Mouse (Mus musculus) kidney, postnatal 0 days (tissue): ENCODE measurements around the gene Pdik1l. TPM values are rescaled to one million over a fixed set of nuclear protein-coding genes. Genes with fewer than 3 reads are reported as not detected.
"Not testable (repeated sequence)": the region's sequence is repeated elsewhere in the genome, so short reads cannot be mapped to it uniquely, and the experiment has no call there.

Source experiments
- ATAC-seq: fragments of 200-750 bp; cut with Nextera tagmentation; replicated peaks from 2 replicates; pipeline ENCODE4 v1.8.0; 2017; ENCODE audit warnings: low read depth, moderate number of reproducible peaks, moderate TSS enrichment, moderate library complexity; ENCODE audit not compliant: low FRiP score
- DNase-seq: peaks from one replicate; pipeline ENCODE4 v3.0.0-alpha.2; 2016; ENCODE audit warnings: low spot score
- H3K27ac ChIP-seq: fragments of 300-500 bp; sonication (generic); 2 replicates; pipeline ENCODE4 v1.5.1; 2014; ENCODE audit warnings: mild to moderate bottlenecking
- H3K27me3 ChIP-seq: fragments of 300-500 bp; sonication (generic); 2 replicates; pipeline ENCODE4 v1.6.1; 2014; ENCODE audit warnings: low read length, mixed read lengths; ENCODE audit not compliant: insufficient read depth
- H3K36me3 ChIP-seq: fragments of 300-500 bp; sonication (generic); 2 replicates; pipeline ENCODE4 v1.6.1; 2014; ENCODE audit warnings: low read length, mixed read lengths; ENCODE audit not compliant: insufficient read depth
- H3K4me1 ChIP-seq: fragments of 300-500 bp; sonication (generic); replicated peaks from 2 replicates; pipeline ENCODE4 v1.6.1; 2014; ENCODE audit warnings: antibody characterized with exemption, low read length, mixed read lengths; ENCODE audit not compliant: insufficient read depth
- H3K4me2 ChIP-seq: fragments of 300-500 bp; sonication (generic); 2 replicates; pipeline ENCODE4 v1.6.1; 2014; ENCODE audit warnings: mild to moderate bottlenecking, low read length, moderate library complexity, mixed read lengths
- H3K4me3 ChIP-seq: fragments of 300-500 bp; sonication (generic); replicated peaks from 2 replicates; pipeline ENCODE4 v1.5.1; 2014; ENCODE audit warnings: low read depth, low read length
- H3K9ac ChIP-seq: fragments of 300-500 bp; sonication (generic); 2 replicates; pipeline ENCODE4 v1.6.1; 2014; ENCODE audit warnings: low read depth, low read length
- H3K9me3 ChIP-seq: fragments of 300-500 bp; sonication (generic); replicated peaks from 2 replicates; pipeline ENCODE4 v1.6.1; 2016; ENCODE audit warnings: low read length, inconsistent platforms, mixed read lengths
- CTCF ChIP-seq: IDR thresholded peaks from 2 replicates; pipeline ENCODE4 v1.5.1; 2016; ENCODE audit warnings: antibody characterized with exemption, low read depth, mild to moderate bottlenecking, moderate library complexity
- WGBS: fragments of 180-500 bp; shearing (Covaris S2); extraction: QIAGEN DNeasy Blood & Tissue Kit; methylation state at CpG from one replicate; pipeline ENCODE4 v1.1.7; 2014; 5-methylcytosine and 5-hydroxymethylcytosine counted together
- polyA plus RNA-seq: library from polyadenylated mRNA; unstranded; fragments of >200 nt; fragmentation: Nextera tagmentation; extraction: Ambion mirVana; gene quantifications from 2 replicates; pipeline ENCODE4 v1.2.1, GENCODE M21; 2015

The Pdik1l gene
- polyA plus RNA-seq, 1 experiment from 2014 or later = 12.5 TPM

DNA sequence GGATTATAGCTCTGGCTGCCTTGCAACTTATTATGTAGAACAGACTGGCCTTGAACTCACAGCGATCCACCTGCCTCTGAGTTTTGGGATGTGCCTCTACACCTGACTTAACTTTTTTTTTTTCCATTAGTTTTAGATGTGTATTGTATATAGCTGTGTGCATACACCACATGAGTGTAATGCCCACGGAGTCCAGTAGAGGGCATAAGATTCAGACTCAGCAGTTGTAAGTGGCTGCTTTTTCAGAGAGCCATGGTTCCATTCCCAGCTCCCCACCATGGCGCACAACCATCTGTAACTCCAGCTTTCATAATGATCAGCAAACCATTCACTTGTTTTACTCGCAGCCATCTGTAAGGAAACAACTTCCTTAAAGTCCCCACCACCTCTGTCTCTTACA lies 8.8 kb upstream of the Pdik1l start:
- Histone ChIP-seq H3K4me3 (no peak overlapping the region), H3K27me3 (no peaks in the 10 kb centered on the region), H3K9ac (no peak overlapping the region), H3K27ac (no peak overlapping the region), H3K9me3 (no peaks in the 10 kb centered on the region), H3K4me1 (no peaks in the 10 kb centered on the region), H3K36me3 (no peaks in the 10 kb centered on the region), H3K4me2 (no peak overlapping the region)
- no peak for TF ChIP-seq CTCF
- DNase-seq = no peak
- ATAC-seq = no peak
- 95% methylated on average over 4 of the region's 4 CpGs for WGBS

DNA sequence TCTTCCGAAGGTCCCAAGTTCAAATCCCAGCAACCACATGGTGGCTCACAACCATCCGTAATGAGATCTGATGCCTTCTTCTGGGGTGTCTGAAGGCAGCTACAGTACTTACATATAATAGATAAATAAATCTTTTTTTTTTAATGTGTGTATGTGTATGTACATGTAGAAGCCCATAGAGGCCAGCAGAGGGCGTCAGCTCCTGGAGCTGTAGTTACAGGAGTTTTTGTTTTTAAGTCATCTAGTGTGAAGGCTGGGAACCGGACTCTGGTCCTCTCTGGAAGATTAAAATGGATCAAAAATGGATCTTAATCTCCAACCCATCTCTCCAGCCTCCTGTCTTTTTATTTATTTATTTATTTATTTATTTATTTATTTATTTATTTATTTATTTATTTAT lies 8.4 kb upstream of the Pdik1l start:
- DNase-seq, H3K9ac ChIP-seq, H3K27ac ChIP-seq, H3K4me2 ChIP-seq, H3K4me3 ChIP-seq, H3K36me3 ChIP-seq, H3K4me1 ChIP-seq, ATAC-seq, H3K9me3 ChIP-seq, H3K27me3 ChIP-seq: not testable (repeated sequence)
- TF ChIP-seq CTCF = 0 out of 2 replicates have a peak, but pooled peaks have one; percentile 27
- WGBS = 86% methylated on average over 4 of the region's 4 CpGs

DNA sequence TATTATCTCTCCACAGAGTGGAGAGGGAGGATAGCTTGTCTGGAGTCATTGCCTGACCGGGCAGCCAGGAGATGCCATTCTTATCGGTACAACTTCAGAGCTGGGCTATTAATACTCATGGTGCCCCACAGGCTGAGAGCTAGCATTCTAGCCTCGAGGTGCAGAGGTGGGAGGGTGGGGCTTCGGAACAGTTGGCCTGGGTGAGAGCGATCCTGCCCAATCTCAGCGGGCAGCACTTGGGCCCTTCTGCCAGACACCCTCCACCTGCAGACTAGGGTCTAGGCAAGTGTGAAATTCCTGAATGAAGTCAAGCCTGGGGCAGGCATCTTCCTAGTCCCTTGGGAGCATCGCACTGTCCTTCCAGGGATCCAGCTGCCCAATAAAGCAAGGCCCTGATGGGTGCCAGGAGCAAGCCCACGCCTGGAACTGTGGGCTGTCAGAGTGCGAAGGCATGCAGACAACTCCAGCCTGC lies 6.0 kb upstream of the Pdik1l start:
- Histone ChIP-seq H3K27me3 (no peaks in the 10 kb centered on the region), H3K9ac (no peak overlapping the region), H3K4me3 (no peak overlapping the region), H3K36me3 (no peaks in the 10 kb centered on the region), H3K4me1 (no peaks in the 10 kb centered on the region), H3K27ac (no peak overlapping the region), H3K4me2 (no peak overlapping the region), H3K9me3 (no peaks in the 10 kb centered on the region)
- no peak for TF ChIP-seq CTCF
- no peak for ATAC-seq
- 61% methylated on average over 9 of the region's 9 CpGs for WGBS
- no peak for DNase-seq

DNA sequence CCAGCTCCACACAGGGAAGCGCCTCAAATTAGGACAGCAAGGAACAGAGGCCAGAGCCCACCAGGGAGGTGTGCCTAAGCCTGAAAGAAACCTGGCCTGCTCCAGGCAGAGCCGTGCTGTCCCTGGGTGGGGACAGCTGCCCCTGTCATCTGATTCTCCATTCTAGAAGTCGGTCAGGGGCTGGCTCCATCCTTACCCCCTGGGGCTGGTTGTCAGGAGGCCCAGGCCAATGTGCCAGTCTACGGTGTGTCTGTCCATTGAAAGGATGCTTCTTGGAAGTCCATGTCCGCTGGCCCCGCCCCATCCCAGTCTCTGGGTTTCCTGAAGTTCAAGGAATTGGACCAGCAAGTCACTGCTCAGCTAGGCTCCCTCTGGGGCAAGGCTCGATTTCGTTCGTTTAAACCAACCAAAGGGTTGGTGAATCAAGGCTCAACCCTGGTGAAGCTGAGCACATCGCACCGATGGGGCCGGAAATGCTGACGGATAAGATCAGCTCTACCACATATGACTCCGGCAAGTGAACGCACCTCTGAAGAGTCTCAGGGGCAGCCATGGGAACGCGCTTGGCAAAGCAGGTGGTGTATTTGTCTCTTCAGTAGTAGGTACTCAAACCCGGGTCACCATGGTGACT lies 5.5 kb upstream of the Pdik1l start:
- DNase-seq = no peak
- H3K4me1 ChIP-seq = peaks cover 4% of the 10 kb centered on the region; the same call in 1 of the 2 replicates
- no peak overlapping the region for H3K4me3 ChIP-seq
- no peak for TF ChIP-seq CTCF
- H3K27me3 ChIP-seq = no peaks in the 10 kb centered on the region
- no peaks in the 10 kb centered on the region for H3K9me3 ChIP-seq
- H3K4me2 ChIP-seq = no peak overlapping the region
- no peak for ATAC-seq
- 67% methylated on average over 18 of the region's 18 CpGs for WGBS
- H3K27ac ChIP-seq = no peak overlapping the region
- no peaks in the 10 kb centered on the region for H3K36me3 ChIP-seq
- H3K9ac ChIP-seq = no peak overlapping the region

DNA sequence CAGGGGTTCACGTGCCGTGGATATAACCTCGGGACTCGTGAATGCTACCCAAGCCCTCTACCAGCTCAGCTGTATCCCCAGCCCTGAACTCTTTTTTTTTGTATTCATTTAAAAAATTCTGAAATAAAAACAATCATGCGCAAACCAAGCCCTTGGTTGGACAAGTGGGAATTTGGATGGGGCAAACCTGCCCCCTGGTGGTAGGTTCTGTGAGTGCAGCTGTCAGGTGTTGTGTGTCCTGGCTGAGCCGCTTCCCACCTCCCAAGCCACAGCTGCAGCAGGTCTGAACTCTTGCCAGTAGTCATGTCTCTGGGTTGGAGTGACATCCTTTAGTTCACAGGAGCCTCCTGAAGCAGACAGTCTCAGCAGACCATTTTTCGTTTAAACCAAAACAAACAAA lies 4.4 kb upstream of the Pdik1l start:
- no peak for ATAC-seq
- peaks cover 5% of the 10 kb centered on the region; the same call in 1 of the 2 replicates for H3K4me1 ChIP-seq
- no peaks in the 10 kb centered on the region for H3K36me3 ChIP-seq
- H3K9me3 ChIP-seq = no peaks in the 10 kb centered on the region
- no peaks in the 10 kb centered on the region for H3K27me3 ChIP-seq
- no peak overlapping the region for H3K4me2 ChIP-seq
- H3K27ac ChIP-seq = no peak overlapping the region
- 19% methylated on average over 7 of the region's 7 CpGs for WGBS
- peak; percentile 88 for TF ChIP-seq CTCF
- no peak overlapping the region for H3K4me3 ChIP-seq
- no peak overlapping the region for H3K9ac ChIP-seq
- peak; percentile 74 for DNase-seq

DNA sequence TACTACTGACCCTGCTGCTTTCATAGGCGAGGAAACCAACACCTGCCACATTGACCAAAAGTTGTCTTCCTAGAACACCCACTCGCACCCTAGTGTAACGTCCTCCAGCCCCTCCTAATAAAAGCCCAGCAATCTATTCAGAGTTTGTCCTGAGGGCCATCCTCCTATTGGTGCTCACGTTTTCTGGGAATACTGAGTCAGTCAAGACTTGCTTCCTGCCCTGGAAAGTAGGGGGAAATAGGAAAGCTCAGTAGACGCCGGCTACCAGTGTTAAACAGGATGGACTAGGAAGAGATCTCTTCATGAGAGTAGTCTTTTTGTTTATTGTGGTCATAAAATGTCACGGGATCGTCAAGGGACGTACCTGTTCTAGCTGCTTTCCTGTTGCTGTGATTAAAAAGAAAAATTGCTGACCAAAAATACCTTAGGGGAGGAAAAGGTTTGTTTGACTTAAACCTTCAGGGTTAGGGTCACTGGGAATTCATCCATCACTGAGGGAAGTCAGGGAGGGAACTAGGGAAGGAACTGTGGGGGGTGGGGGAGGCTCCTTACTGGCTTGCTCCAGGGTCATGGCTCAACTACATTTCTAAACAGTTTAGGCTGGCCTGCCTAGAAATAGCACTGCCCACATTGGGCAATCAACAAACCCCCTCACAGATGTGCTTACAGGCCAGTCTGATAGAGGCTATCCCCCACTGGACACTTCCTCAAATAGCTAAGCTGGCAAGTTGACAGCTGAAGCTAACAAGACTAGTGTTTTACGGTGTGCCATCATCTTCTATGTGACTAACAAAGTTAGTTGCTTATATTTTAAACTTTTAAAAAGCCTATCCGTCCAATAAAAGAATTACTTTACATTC lies 932 bp upstream of the Pdik1l start:
- peak overlapping the region; percentile 93 for H3K4me2 ChIP-seq
- no peaks in the 10 kb centered on the region for H3K27me3 ChIP-seq
- H3K4me3 ChIP-seq = peak overlapping the region; percentile 95
- DNase-seq (peak; percentile 28), ATAC-seq (no peak)
- H3K4me1 ChIP-seq = peaks cover 5% of the 10 kb centered on the region
- peak overlapping the region; percentile 95; the same call in 1 of the 2 replicates for H3K9ac ChIP-seq
- no peaks in the 10 kb centered on the region for H3K36me3 ChIP-seq
- H3K9me3 ChIP-seq = no peaks in the 10 kb centered on the region
- no peak for TF ChIP-seq CTCF
- peak overlapping the region; percentile 99 for H3K27ac ChIP-seq
- WGBS = 11% methylated on average over 11 of the region's 11 CpGs
